Mouse (Mus musculus) embryonic facial prominence, embryonic 14.5 days (tissue): ENCODE data around the gene Mpp1. TPM values are rescaled to one million over a fixed set of nuclear protein-coding genes. Genes with fewer than 3 reads are reported as not detected.

Experiments
- ATAC-seq: fragments of 200-750 bp; cut with Nextera tagmentation; 2 replicates; pipeline ENCODE4 v1.8.0; 2017; ENCODE audit warnings: low read depth, moderate number of reproducible peaks, moderate TSS enrichment
- DNase-seq: peaks from one replicate; pipeline ENCODE4 v3.0.0-alpha.2; 2015; ENCODE audit warnings: low spot score
- H3K27ac ChIP-seq: fragments of 300-500 bp; sonication (generic); replicated peaks from 2 replicates; pipeline ENCODE4 v1.5.1; 2014; ENCODE audit warnings: low read depth, mild to moderate bottlenecking, low read length, moderate library complexity
- H3K27me3 ChIP-seq: fragments of 300-500 bp; sonication (generic); replicated peaks from 2 replicates; pipeline ENCODE4 v1.6.1; 2014; ENCODE audit warnings: low read length; ENCODE audit not compliant: control insufficient read depth, insufficient read depth
- H3K36me3 ChIP-seq: fragments of 300-500 bp; sonication (generic); 2 replicates; pipeline ENCODE4 v1.6.1; 2014; ENCODE audit warnings: low read length, mixed read lengths; ENCODE audit not compliant: control insufficient read depth, insufficient read depth
- H3K4me1 ChIP-seq: fragments of 300-500 bp; sonication (generic); 2 replicates; pipeline ENCODE4 v1.6.1; 2014; ENCODE audit warnings: antibody characterized with exemption, low read length; ENCODE audit not compliant: control insufficient read depth, insufficient read depth
- H3K4me2 ChIP-seq: fragments of 300-500 bp; sonication (generic); 2 replicates; pipeline ENCODE4 v1.6.1; 2014; ENCODE audit warnings: low read depth, mild to moderate bottlenecking, low read length, moderate library complexity, mixed read lengths
- H3K4me3 ChIP-seq: fragments of 300-500 bp; sonication (generic); 2 replicates; pipeline ENCODE4 v1.5.1; 2014; ENCODE audit warnings: low read depth, mild to moderate bottlenecking, low read length
- H3K9ac ChIP-seq: fragments of 300-500 bp; sonication (generic); 2 replicates; pipeline ENCODE4 v1.6.1; 2014; ENCODE audit warnings: low read depth, mild to moderate bottlenecking, low read length, moderate library complexity, mixed read lengths
- H3K9me3 ChIP-seq: fragments of 300-500 bp; sonication (generic); 2 replicates; pipeline ENCODE4 v1.6.1; 2016; ENCODE audit warnings: low read length; ENCODE audit not compliant: control insufficient read depth
- WGBS: fragments of 180-500 bp; shearing (Covaris S2); extraction: QIAGEN DNeasy Blood & Tissue Kit; methylation state at CpG from one replicate; pipeline ENCODE4 v1.1.7; 2014; 5-methylcytosine and 5-hydroxymethylcytosine counted together
- polyA plus RNA-seq: library from polyadenylated mRNA; unstranded; fragments of >200 nt; fragmentation: Nextera tagmentation; extraction: Ambion mirVana; gene quantifications from 2 replicates; pipeline ENCODE4 v1.2.1, GENCODE M21; 2014

Gene Mpp1
- polyA plus RNA-seq, 1 experiment from 2014 or later, result 48.0 TPM

GRCm38 (mm10) chrX:75096163-75096770 lies 34.5 kb downstream of the Mpp1 start:
- no peaks in the 10 kb centered on the region for H3K9me3 ChIP-seq
- peak overlapping the region; percentile 57 for H3K4me2 ChIP-seq
- no peaks in the 10 kb centered on the region for H3K27me3 ChIP-seq
- peak overlapping the region; percentile 70 for H3K9ac ChIP-seq
- peak overlapping the region; percentile 56 for H3K4me3 ChIP-seq
- H3K27ac ChIP-seq, result peak overlapping the region; percentile 49
- peak; percentile 26 for DNase-seq
- ATAC-seq, result no peak
- 26% methylated on average over 18 of the region's 23 CpGs for WGBS
- no peaks in the 10 kb centered on the region for H3K4me1 ChIP-seq
- H3K36me3 ChIP-seq, result peaks cover 13% of the 10 kb centered on the region; the same call in 1 of the 2 replicates

GRCm38 (mm10) chrX:75095369-75096162 lies 35.2 kb downstream of the Mpp1 start, which contains the start of gene Dkc1:
TSS of gene Dkc1 (plus strand) at chrX:75095854.
- peak; percentile 100 for ATAC-seq
- H3K4me3 ChIP-seq, result peak within 1 kb of the TSS; percentile 56
- WGBS, result 16% methylated on average over 28 of the region's 29 CpGs

GRCm38 (mm10) chrX:75085654-75086053 lies 45.2 kb downstream of the Mpp1 start:
- no peak overlapping the region for H3K27ac ChIP-seq
- no peak overlapping the region for H3K4me3 ChIP-seq
- DNase-seq (peak; percentile 3), ATAC-seq (no peak)
- H3K9ac ChIP-seq, result no peak overlapping the region
- no peaks in the 10 kb centered on the region for H3K4me1 ChIP-seq
- H3K4me2 ChIP-seq, result no peak overlapping the region
- WGBS, result 19% methylated on average over 1 of the region's 1 CpGs
- no peaks in the 10 kb centered on the region for H3K27me3 ChIP-seq
- no peaks in the 10 kb centered on the region for H3K9me3 ChIP-seq
- H3K36me3 ChIP-seq, result no peaks in the 10 kb centered on the region

More at GRCm38 (mm10) chrX:75095369-75096162, 35.2 kb downstream of the Mpp1 start, which contains the start of gene Dkc1:
- H3K9ac ChIP-seq, result peak within 1 kb of the TSS; percentile 70
- peak within 1 kb of the TSS; percentile 49 for H3K27ac ChIP-seq
- peak within 1 kb of the TSS; percentile 57 for H3K4me2 ChIP-seq
- no peaks in the 10 kb centered on the region for H3K9me3 ChIP-seq
- DNase-seq, result peak; percentile 97
- H3K36me3 ChIP-seq, result peaks cover 10% of the 10 kb centered on the region; the same call in 1 of the 2 replicates
- no peaks in the 10 kb centered on the region for H3K4me1 ChIP-seq
- no peaks in the 10 kb centered on the region for H3K27me3 ChIP-seq

- Histone ChIP-seq H3K27me3 (no peaks in the 10 kb centered on the region), H3K4me1 (no peaks in the 10 kb centered on the region), H3K9ac (peak within 1 kb of the TSS; percentile 40; the same call in 1 of the 2 replicates), H3K36me3 (no peaks in the 10 kb centered on the region), H3K4me2 (peak within 1 kb of the TSS; percentile 53), H3K4me3 (peak within 1 kb of the TSS; percentile 42), H3K27ac (no peak within 1 kb of the TSS), H3K9me3 (no peaks in the 10 kb centered on the region)
- ATAC-seq (peak; percentile 93), DNase-seq (peak; percentile 73)
- 14% methylated on average over 7 of the region's 17 CpGs for WGBS
Observed at GRCm38 (mm10) chrX:75084774-75085508, 45.9 kb downstream of the Mpp1 start, which contains the start of gene Gab3. TSS of gene Gab3 (minus strand) at chrX:75085458.

GRCm38 (mm10) chrX:75083982-75084773 lies 46.6 kb downstream of the Mpp1 start:
- 32% methylated on average over 11 of the region's 26 CpGs for WGBS
- peak overlapping the region; percentile 40; the same call in 1 of the 2 replicates for H3K9ac ChIP-seq
- H3K4me2 ChIP-seq, result peak overlapping the region; percentile 53
- peak overlapping the region; percentile 42 for H3K4me3 ChIP-seq
- no peaks in the 10 kb centered on the region for H3K4me1 ChIP-seq
- H3K36me3 ChIP-seq, result no peaks in the 10 kb centered on the region
- no peaks in the 10 kb centered on the region for H3K27me3 ChIP-seq
- DNase-seq (peak; percentile 9), ATAC-seq (no peak)
- no peaks in the 10 kb centered on the region for H3K9me3 ChIP-seq
- no peak overlapping the region for H3K27ac ChIP-seq

GRCm38 (mm10) chrX:75082351-75082750 lies 48.5 kb downstream of the Mpp1 start:
- WGBS, result 49% methylated on average over 2 of the region's 2 CpGs
- Histone ChIP-seq H3K9ac (no peak overlapping the region), H3K27ac (no peak overlapping the region), H3K4me1 (no peaks in the 10 kb centered on the region), H3K36me3 (no peaks in the 10 kb centered on the region), H3K9me3 (no peaks in the 10 kb centered on the region), H3K4me3 (no peak overlapping the region), H3K27me3 (no peaks in the 10 kb centered on the region), H3K4me2 (no peak overlapping the region)
- no peak for DNase-seq
- ATAC-seq, result no peak
